Mouse (Mus musculus): ENCODE data around the gene Cdh4.

DNA sequence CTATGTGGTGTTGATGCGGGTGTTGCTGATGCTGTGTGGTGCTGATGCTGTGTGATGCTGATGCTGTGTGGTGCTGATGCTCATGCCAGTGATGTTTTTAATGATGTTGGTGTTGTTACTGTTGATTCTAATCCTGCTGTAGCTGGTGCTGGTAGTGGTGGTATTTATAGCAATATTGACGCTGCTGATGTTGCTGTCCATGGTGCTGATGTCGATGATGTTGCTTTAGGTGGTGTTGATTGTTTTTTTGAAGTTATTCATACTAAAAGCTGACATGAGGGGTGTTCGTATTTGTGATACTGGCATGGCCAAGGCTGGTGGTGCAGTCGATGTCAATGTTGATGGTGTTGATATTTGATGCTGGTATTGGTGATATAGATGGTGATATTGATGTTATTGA is 173.7 kb downstream of the Cdh4 start:
- TF ChIP-seq HCFC1 (IDR thresholded peaks at IDR 0.05; ENCODE audit: borderline replicate concordance, insufficient read depth, low read length), result no peak
- TF ChIP-seq ZC3H11A (IDR thresholded peaks at IDR 0.05; ENCODE audit: borderline replicate concordance, low read depth, low read length), result no peak
- TF ChIP-seq CHD2 (IDR thresholded peaks at IDR 0.05; ENCODE audit: low read depth, low read length), result no peak
- TF ChIP-seq ZNF384 (IDR thresholded peaks at IDR 0.05; ENCODE audit: low read depth, low read length), result no peak
